Mouse (Mus musculus): ENCODE measurements around the gene Bcas1. TPM values are rescaled to one million over a fixed set of nuclear protein-coding genes. Genes with fewer than 3 reads are reported as not detected.

Gene Bcas1
- total RNA-seq, 1 experiment, result 2.9 TPM

- no peaks in the 10 kb centered on the region for H3K9me3 ChIP-seq (ENCODE audit: control insufficient read depth, insufficient read depth, low read depth, low read length)
- H3K9ac ChIP-seq (ENCODE audit: insufficient read depth, low read depth, low read length, poor library complexity, severe bottlenecking), result no peak overlapping the region
- no peak overlapping the region for H3K27ac ChIP-seq (ENCODE audit: insufficient read depth, low read depth, low read length, poor library complexity, severe bottlenecking)
- H3K4me3 ChIP-seq (ENCODE audit: insufficient read depth in 1 of 2, low read depth in 1 of 2, low read length in 2 of 2, poor library complexity in 1 of 2, severe bottlenecking in 1 of 2), result no peak overlapping the region
- DNase-seq (ENCODE audit: low read depth, low spot score), result no peak
- no peaks in the 10 kb centered on the region for H3K36me3 ChIP-seq (ENCODE audit: control insufficient read depth, insufficient read depth, low read length, poor library complexity, severe bottlenecking)
- in situ Hi-C loops (cut with MboI; ENCODE audit: low sequenced_read_pairs in 2 of 2, unreplicated experiment in 2 of 2), result no loop called here
- H3K4me1 ChIP-seq (ENCODE audit: control insufficient read depth in 2 of 2, insufficient read depth in 2 of 2, low read length in 2 of 2, poor library complexity in 1 of 2), result peaks cover 2 to 4% of the 10 kb centered on the region in 2 experiments; a peak in 3 of 4 replicates
- TF ChIP-seq ZC3H11A (IDR thresholded peaks at IDR 0.05; ENCODE audit: borderline replicate concordance, low read depth, low read length), result no peak
- TF ChIP-seq MAFK (IDR thresholded peaks at IDR 0.05; ENCODE audit: insufficient read depth, low read depth, low read length), result no peak
- TF ChIP-seq CHD2 (IDR thresholded peaks at IDR 0.05; ENCODE audit: low read depth, low read length), result no peak
- no peak for TF ChIP-seq ZNF384 (IDR thresholded peaks at IDR 0.05; ENCODE audit: low read depth, low read length)
- TF ChIP-seq HCFC1 (IDR thresholded peaks at IDR 0.05; ENCODE audit: borderline replicate concordance, insufficient read depth, low read length), result no peak
These were observed 27.0 kb downstream of the Bcas1 start for GRCm38 (mm10) chr2:170400666-170401065.

- H3K4me3 ChIP-seq (ENCODE audit: insufficient read depth in 1 of 2, low read depth in 1 of 2, low read length in 2 of 2, poor library complexity in 1 of 2, severe bottlenecking in 1 of 2), result no peak overlapping the region
- DNase-seq (ENCODE audit: low read depth, low spot score), result no peak
- no peak for TF ChIP-seq MAFK (IDR thresholded peaks at IDR 0.05; ENCODE audit: insufficient read depth, low read depth, low read length)
- no peak for TF ChIP-seq HCFC1 (IDR thresholded peaks at IDR 0.05; ENCODE audit: borderline replicate concordance, insufficient read depth, low read length)
- no peak for TF ChIP-seq CHD2 (IDR thresholded peaks at IDR 0.05; ENCODE audit: low read depth, low read length)
- no peak for TF ChIP-seq ZC3H11A (IDR thresholded peaks at IDR 0.05; ENCODE audit: borderline replicate concordance, low read depth, low read length)
- no peak for TF ChIP-seq ZNF384 (IDR thresholded peaks at IDR 0.05; ENCODE audit: low read depth, low read length)
- H3K27ac ChIP-seq (ENCODE audit: insufficient read depth, low read depth, low read length, poor library complexity, severe bottlenecking), result no peak overlapping the region
- in situ Hi-C loops (cut with MboI; ENCODE audit: low sequenced_read_pairs in 2 of 2, unreplicated experiment in 2 of 2), result no loop called here
- no peak overlapping the region for H3K9ac ChIP-seq (ENCODE audit: insufficient read depth, low read depth, low read length, poor library complexity, severe bottlenecking)
- H3K4me1 ChIP-seq (ENCODE audit: control insufficient read depth in 2 of 2, insufficient read depth in 2 of 2, low read length in 2 of 2, poor library complexity in 1 of 2), result no peaks in the 10 kb centered on the region
- no peaks in the 10 kb centered on the region for H3K9me3 ChIP-seq (ENCODE audit: control insufficient read depth, insufficient read depth, low read depth, low read length)
- H3K36me3 ChIP-seq (ENCODE audit: control insufficient read depth, insufficient read depth, low read length, poor library complexity, severe bottlenecking), result no peaks in the 10 kb centered on the region
These were observed 35.7 kb downstream of the Bcas1 start for GRCm38 (mm10) chr2:170391994-170392393.

DNA sequence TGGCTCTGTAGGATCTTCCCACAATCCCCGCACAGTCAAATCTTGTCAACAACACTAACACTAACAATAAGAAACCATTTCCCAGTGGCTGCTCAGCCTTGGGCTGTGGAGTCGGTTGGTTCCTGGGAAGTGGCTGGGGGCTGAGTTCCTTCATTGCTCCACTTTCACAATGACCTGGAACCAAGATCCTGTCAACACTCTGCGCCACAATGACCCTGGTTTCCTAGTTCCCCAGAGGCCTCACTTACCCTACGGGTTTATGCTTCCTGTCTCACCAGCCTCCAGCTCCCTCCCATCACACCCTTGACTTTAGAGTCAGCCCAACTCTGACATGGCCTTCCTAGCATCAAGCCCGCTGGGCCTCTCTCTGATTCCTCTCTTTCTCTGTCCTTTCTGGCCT is 39.3 kb downstream of the Bcas1 start:
- no peak overlapping the region for H3K9ac ChIP-seq (ENCODE audit: insufficient read depth, low read depth, low read length, poor library complexity, severe bottlenecking)
- no peaks in the 10 kb centered on the region for H3K36me3 ChIP-seq (ENCODE audit: control insufficient read depth, insufficient read depth, low read length, poor library complexity, severe bottlenecking)
- H3K4me3 ChIP-seq (ENCODE audit: insufficient read depth in 1 of 2, low read depth in 1 of 2, low read length in 2 of 2, poor library complexity in 1 of 2, severe bottlenecking in 1 of 2), result no peak overlapping the region
- H3K4me1 ChIP-seq (ENCODE audit: control insufficient read depth in 2 of 2, insufficient read depth in 2 of 2, low read length in 2 of 2, poor library complexity in 1 of 2), result no peaks in the 10 kb centered on the region
- H3K27ac ChIP-seq (ENCODE audit: insufficient read depth, low read depth, low read length, poor library complexity, severe bottlenecking), result no peak overlapping the region
- in situ Hi-C loops (cut with MboI; ENCODE audit: low sequenced_read_pairs in 2 of 2, unreplicated experiment in 2 of 2), result no loop called here
- DNase-seq (ENCODE audit: low read depth, low spot score), result no peak
- TF ChIP-seq HCFC1 (IDR thresholded peaks at IDR 0.05; ENCODE audit: borderline replicate concordance, insufficient read depth, low read length) (no peak), MAFK (IDR thresholded peaks at IDR 0.05; ENCODE audit: insufficient read depth, low read depth, low read length) (no peak), ZC3H11A (IDR thresholded peaks at IDR 0.05; ENCODE audit: borderline replicate concordance, low read depth, low read length) (no peak), ZNF384 (IDR thresholded peaks at IDR 0.05; ENCODE audit: low read depth, low read length) (no peak), CHD2 (IDR thresholded peaks at IDR 0.05; ENCODE audit: low read depth, low read length) (no peak)
- no peaks in the 10 kb centered on the region for H3K9me3 ChIP-seq (ENCODE audit: control insufficient read depth, insufficient read depth, low read depth, low read length)

- Histone ChIP-seq H3K9me3 (ENCODE audit: control insufficient read depth, insufficient read depth, low read depth, low read length) (no peaks in the 10 kb centered on the region), H3K4me3 (ENCODE audit: insufficient read depth in 1 of 2, low read depth in 1 of 2, low read length in 2 of 2, poor library complexity in 1 of 2, severe bottlenecking in 1 of 2) (no peak overlapping the region), H3K9ac (ENCODE audit: insufficient read depth, low read depth, low read length, poor library complexity, severe bottlenecking) (no peak overlapping the region), H3K27ac (ENCODE audit: insufficient read depth, low read depth, low read length, poor library complexity, severe bottlenecking) (no peak overlapping the region), H3K36me3 (ENCODE audit: control insufficient read depth, insufficient read depth, low read length, poor library complexity, severe bottlenecking) (no peaks in the 10 kb centered on the region), H3K4me1 (ENCODE audit: control insufficient read depth in 2 of 2, insufficient read depth in 2 of 2, low read length in 2 of 2, poor library complexity in 1 of 2) (no peaks in the 10 kb centered on the region)
- in situ Hi-C loops (cut with MboI; ENCODE audit: low sequenced_read_pairs in 2 of 2, unreplicated experiment in 2 of 2), result no loop called here
- TF ChIP-seq CHD2 (IDR thresholded peaks at IDR 0.05; ENCODE audit: low read depth, low read length) (no peak), MAFK (IDR thresholded peaks at IDR 0.05; ENCODE audit: insufficient read depth, low read depth, low read length) (no peak), HCFC1 (IDR thresholded peaks at IDR 0.05; ENCODE audit: borderline replicate concordance, insufficient read depth, low read length) (no peak), ZNF384 (IDR thresholded peaks at IDR 0.05; ENCODE audit: low read depth, low read length) (no peak), ZC3H11A (IDR thresholded peaks at IDR 0.05; ENCODE audit: borderline replicate concordance, low read depth, low read length) (no peak)
- no peak for DNase-seq (ENCODE audit: low read depth, low spot score)
These were observed 42.1 kb downstream of the Bcas1 start for GRCm38 (mm10) chr2:170385556-170385955.

- DNase-seq (ENCODE audit: low read depth, low spot score), result no peak
- TF ChIP-seq ZNF384 (IDR thresholded peaks at IDR 0.05; ENCODE audit: low read depth, low read length), result no peak
These were observed 42.9 kb downstream of the Bcas1 start for GRCm38 (mm10) chr2:170384770-170385169.

More at GRCm38 (mm10) chr2:170384770-170385169, 42.9 kb downstream of the Bcas1 start:
- H3K27ac ChIP-seq (ENCODE audit: insufficient read depth, low read depth, low read length, poor library complexity, severe bottlenecking), result no peak overlapping the region
- H3K36me3 ChIP-seq (ENCODE audit: control insufficient read depth, insufficient read depth, low read length, poor library complexity, severe bottlenecking), result no peaks in the 10 kb centered on the region
- H3K9ac ChIP-seq (ENCODE audit: insufficient read depth, low read depth, low read length, poor library complexity, severe bottlenecking), result no peak overlapping the region
- in situ Hi-C loops (cut with MboI; ENCODE audit: low sequenced_read_pairs in 2 of 2, unreplicated experiment in 2 of 2), result no loop called here
- no peak overlapping the region for H3K4me3 ChIP-seq (ENCODE audit: insufficient read depth in 1 of 2, low read depth in 1 of 2, low read length in 2 of 2, poor library complexity in 1 of 2, severe bottlenecking in 1 of 2)
- H3K9me3 ChIP-seq (ENCODE audit: control insufficient read depth, insufficient read depth, low read depth, low read length), result no peaks in the 10 kb centered on the region
- no peaks in the 10 kb centered on the region for H3K4me1 ChIP-seq (ENCODE audit: control insufficient read depth in 2 of 2, insufficient read depth in 2 of 2, low read length in 2 of 2, poor library complexity in 1 of 2)

Measured in ES-E14 (cell line).